Mouse (Mus musculus) MN1 (cell line): ENCODE data around the gene Spp1.
"Not testable (repeated sequence)": the region's sequence is repeated elsewhere in the genome, so short reads cannot be mapped to it uniquely, and the experiment has no call there.

Source experiments
- DNase-seq: peaks from one replicate; pipeline ENCODE4 v3.0.0-alpha.2; 2016; ENCODE audit warnings: low spot score

Spp1 gene

GRCm38 (mm10) chr5:104436406-104437076 lies 1.6 kb downstream of the Spp1 start:
- no peak for DNase-seq

DNA sequence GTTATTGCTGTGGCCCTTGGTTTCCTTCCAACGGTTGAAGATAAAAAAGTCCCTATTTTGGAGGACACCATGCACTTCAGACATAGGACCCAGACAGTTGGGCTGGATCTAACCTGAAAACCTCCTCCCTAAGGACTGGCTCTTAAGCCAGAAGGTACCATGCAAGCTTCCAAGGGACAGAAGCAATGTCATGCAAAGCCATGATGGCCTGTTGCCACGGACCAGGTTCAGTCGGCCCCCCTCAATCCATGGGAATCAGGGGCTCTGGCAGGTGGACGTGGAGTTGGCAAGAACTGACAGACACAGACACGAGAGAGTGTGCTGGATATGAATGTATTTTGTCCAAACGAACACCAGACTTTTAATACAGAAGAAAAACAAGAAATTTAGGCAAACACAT lies 7.5 kb downstream of the Spp1 start:
- DNase-seq = no peak

GRCm38 (mm10) chr5:104442850-104443249 lies 7.9 kb downstream of the Spp1 start:
- no peak for DNase-seq

DNA sequence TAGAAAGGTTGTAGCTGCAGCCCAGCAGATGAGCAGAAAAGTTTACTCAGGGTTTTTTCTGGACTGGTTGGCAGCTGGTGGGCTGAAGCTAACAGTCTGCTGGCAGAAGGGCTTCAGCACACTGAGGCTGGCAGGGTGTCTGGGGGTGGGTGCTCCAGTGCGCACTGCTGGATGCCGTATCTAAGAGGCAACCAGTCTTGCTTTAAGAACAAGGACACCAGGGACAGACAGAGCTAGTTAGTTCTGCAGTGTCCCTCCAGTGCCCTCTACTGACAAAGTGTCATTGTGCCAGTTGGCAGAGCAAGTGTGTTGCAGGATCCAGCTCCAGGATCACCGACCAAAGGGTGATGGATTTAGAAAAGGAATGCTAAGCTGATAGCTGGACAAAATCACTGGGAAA lies 11.2 kb downstream of the Spp1 start:
- peak; percentile 34 for DNase-seq

DNA sequence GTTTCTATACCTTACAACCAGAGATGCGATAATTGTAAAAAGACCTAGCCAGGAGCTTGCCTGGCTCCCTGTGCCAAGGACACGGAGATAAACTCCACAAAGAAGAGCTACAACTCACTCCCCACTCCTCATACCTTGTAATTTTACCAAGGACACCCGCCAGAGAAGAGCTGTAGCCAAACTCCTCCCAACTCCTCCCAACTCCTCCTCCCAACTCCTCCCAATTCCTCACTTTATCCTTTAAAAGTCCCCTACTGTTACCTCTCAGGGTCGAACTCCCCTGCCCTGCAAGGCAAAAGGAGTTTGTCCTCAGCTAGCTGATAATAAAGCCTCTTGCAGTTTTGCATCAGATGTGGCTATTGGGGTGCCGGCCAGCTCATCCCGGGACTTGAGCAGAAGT lies 13.4 kb downstream of the Spp1 start:
- not testable (repeated sequence) for DNase-seq

DNA sequence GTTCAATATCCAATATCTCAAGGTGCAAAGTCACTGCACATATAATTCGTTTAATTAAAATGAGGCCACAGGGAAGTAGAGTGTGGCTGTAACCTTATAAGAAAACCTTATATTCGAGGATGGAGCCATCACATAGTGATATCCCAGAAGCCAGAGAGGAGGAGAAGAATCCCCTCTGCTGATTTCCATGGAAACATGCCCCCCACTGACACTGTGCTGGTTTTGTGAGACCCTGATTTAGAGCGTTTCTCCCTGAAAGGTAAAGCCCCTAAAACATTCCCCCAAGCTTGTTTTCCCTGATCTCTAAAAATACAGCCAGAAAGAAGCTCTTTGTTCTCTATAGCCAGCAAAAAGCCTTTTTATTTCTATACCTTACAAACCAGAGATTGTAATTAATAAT lies 14.6 kb downstream of the Spp1 start:
- no peak for DNase-seq

- DNase-seq = no peak
Measured at GRCm38 (mm10) chr5:104453075-104453474, 18.2 kb downstream of the Spp1 start.

GRCm38 (mm10) chr5:104454564-104454963 lies 19.6 kb downstream of the Spp1 start:
- DNase-seq = no peak

GRCm38 (mm10) chr5:104458832-104459705 lies 24.2 kb downstream of the Spp1 start, which contains the start of gene Pkd2:
TSS of gene Pkd2 (plus strand) at chr5:104459450.
- peak; percentile 80 for DNase-seq

- DNase-seq = peak; percentile 57
Measured at GRCm38 (mm10) chr5:104459706-104460455, 25.0 kb downstream of the Spp1 start.

DNA sequence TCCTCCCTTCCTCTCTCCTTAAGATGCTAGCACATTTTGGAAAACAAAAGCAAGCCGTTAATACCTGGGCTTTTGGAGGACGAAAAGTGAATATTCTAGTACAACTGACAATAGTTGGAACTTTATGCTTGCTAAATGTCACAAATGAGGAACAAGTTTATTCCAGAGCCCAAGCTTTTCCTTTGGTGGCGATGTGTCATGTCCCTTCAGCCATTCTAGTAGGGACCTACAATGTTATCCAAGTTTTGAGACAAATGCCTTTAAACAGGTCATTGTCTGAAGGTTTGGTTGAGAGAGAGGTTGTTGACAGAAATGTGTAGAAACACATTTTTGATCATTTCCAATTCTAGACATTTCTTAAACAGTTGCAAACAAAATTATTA lies 25.5 kb downstream of the Spp1 start:
- no peak for DNase-seq

GRCm38 (mm10) chr5:104460856-104461255 lies 25.9 kb downstream of the Spp1 start:
- no peak for DNase-seq

GRCm38 (mm10) chr5:104465279-104465678 lies 30.4 kb downstream of the Spp1 start:
- peak; percentile 27 for DNase-seq

- DNase-seq = no peak
Measured at GRCm38 (mm10) chr5:104465731-104466130, 30.8 kb downstream of the Spp1 start.

- no peak for DNase-seq
Measured at GRCm38 (mm10) chr5:104466816-104467215, 31.9 kb downstream of the Spp1 start.

- DNase-seq = no peak
Measured at GRCm38 (mm10) chr5:104468586-104468985, 33.7 kb downstream of the Spp1 start.

DNA sequence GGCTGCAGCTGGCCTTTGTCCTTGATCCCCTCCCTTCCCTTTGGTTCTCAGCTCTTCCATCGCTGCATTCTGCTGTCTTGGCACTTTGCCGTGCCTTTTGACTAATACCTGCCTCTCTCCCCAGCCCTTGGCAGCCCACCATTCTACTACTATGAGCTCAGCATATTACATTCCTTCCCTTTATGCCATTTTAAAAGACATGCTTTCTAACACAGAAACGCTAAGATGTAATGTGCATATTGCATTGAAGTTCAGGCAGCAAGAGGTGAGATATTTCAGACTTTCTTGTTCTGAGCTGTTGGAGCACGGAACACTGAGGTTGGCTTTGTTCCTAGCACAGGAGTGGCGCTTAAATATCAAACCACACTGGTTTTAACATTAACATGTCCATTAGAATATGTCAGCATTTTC lies 36.1 kb downstream of the Spp1 start:
- no peak for DNase-seq

GRCm38 (mm10) chr5:104472371-104472770 lies 37.5 kb downstream of the Spp1 start:
- no peak for DNase-seq

GRCm38 (mm10) chr5:104480367-104480766 lies 45.4 kb downstream of the Spp1 start:
- no peak for DNase-seq

DNA sequence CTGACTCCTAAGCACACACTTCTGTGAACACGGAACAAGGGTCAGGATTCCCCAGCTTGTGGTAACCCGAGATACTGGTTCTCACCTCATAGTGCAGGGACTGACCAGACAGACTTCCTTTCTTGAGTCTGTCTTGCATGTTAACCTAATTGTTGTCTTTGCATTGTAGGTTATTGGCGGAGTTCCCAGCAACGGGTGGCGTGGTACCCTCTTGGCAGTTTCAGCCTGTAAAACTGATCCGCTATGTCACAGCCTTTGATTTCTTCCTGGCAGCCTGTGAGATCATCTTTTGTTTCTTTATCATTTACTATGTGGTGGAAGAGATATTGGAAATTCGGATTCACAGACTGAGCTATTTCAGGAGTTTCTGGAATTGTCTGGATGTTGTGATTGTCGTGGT lies 47.9 kb downstream of the Spp1 start:
- DNase-seq = peak; percentile 87
